Mouse (Mus musculus) neural tube, embryonic 14.5 days (tissue): Measurements from ENCODE around the gene Hltf. TPM values are rescaled to one million over a fixed set of nuclear protein-coding genes. Genes with fewer than 3 reads are reported as not detected.
"Not testable (repeated sequence)": the region's sequence is repeated elsewhere in the genome, so short reads cannot be mapped to it uniquely, and the experiment has no call there.

Experiments
- ATAC-seq: fragments of 200-750 bp; cut with Nextera tagmentation; 2 replicates; pipeline ENCODE4 v1.8.0; 2017; ENCODE audit warnings: low read depth, mild to moderate bottlenecking, moderate TSS enrichment, moderate library complexity
- H3K27ac ChIP-seq: fragments of 300-500 bp; sonication (generic); 2 replicates; pipeline ENCODE4 v1.5.1; 2014; ENCODE audit warnings: low read depth, mild to moderate bottlenecking, control low read depth, low read length, moderate library complexity, mixed read lengths
- H3K27me3 ChIP-seq: fragments of 300-500 bp; sonication (generic); 2 replicates; pipeline ENCODE4 v1.6.1; 2014; ENCODE audit warnings: low read length; ENCODE audit not compliant: control insufficient read depth, insufficient read depth
- H3K36me3 ChIP-seq: fragments of 300-500 bp; sonication (generic); 2 replicates; pipeline ENCODE4 v1.6.1; 2014; ENCODE audit warnings: low read length, mixed read lengths; ENCODE audit not compliant: control insufficient read depth, insufficient read depth
- H3K4me1 ChIP-seq: fragments of 300-500 bp; sonication (generic); 2 replicates; pipeline ENCODE4 v1.6.1; 2014; ENCODE audit warnings: low read length; ENCODE audit not compliant: control insufficient read depth, insufficient read depth
- H3K4me2 ChIP-seq: fragments of 300-500 bp; sonication (generic); 2 replicates; pipeline ENCODE4 v1.6.1; 2014; ENCODE audit warnings: mild to moderate bottlenecking, low read depth, low read length, control low read depth
- H3K4me3 ChIP-seq: fragments of 300-500 bp; sonication (generic); 2 replicates; pipeline ENCODE4 v1.5.1; 2014; ENCODE audit warnings: low read depth, low read length, control low read depth, mixed read lengths
- H3K9ac ChIP-seq: fragments of 300-500 bp; sonication (generic); replicated peaks from 2 replicates; pipeline ENCODE4 v1.6.1; 2014; ENCODE audit warnings: low read depth, mild to moderate bottlenecking, control low read depth, low read length, mixed read lengths
- H3K9me3 ChIP-seq: fragments of 300-500 bp; sonication (generic); 2 replicates; pipeline ENCODE4 v1.6.1; 2016; ENCODE audit warnings: low read length; ENCODE audit not compliant: control insufficient read depth
- WGBS: fragments of 180-500 bp; shearing (Covaris S2); extraction: QIAGEN DNeasy Blood & Tissue Kit; methylation state at CpG from one replicate; pipeline ENCODE4 v1.1.7; 2014; 5-methylcytosine and 5-hydroxymethylcytosine counted together
- polyA plus RNA-seq: library from polyadenylated mRNA; unstranded; fragments of >200 nt; fragmentation: Nextera tagmentation; extraction: Ambion mirVana; gene quantifications from 2 replicates; pipeline ENCODE4 v1.2.1, GENCODE M21; 2014

Gene Hltf
- polyA plus RNA-seq, 1 experiment from 2014 or later, result 21.4 TPM

GRCm38 (mm10) chr3:20121582-20121981, 64.0 kb downstream of the Hltf start:
- H3K4me1 ChIP-seq, H3K27ac ChIP-seq, H3K36me3 ChIP-seq, H3K9ac ChIP-seq, ATAC-seq, H3K9me3 ChIP-seq, H3K27me3 ChIP-seq, H3K4me2 ChIP-seq, H3K4me3 ChIP-seq: not testable (repeated sequence)
- WGBS, result 93% methylated on average over 5 of the region's 5 CpGs

- no peak overlapping the region for H3K9ac ChIP-seq
- no peaks in the 10 kb centered on the region for H3K9me3 ChIP-seq
- no peaks in the 10 kb centered on the region for H3K4me1 ChIP-seq
- no peak overlapping the region for H3K27ac ChIP-seq
- no peak overlapping the region for H3K4me3 ChIP-seq
- no peaks in the 10 kb centered on the region; the same call in 1 of the 2 replicates for H3K36me3 ChIP-seq
- WGBS, result 94% methylated on average over 5 of the region's 5 CpGs
- H3K27me3 ChIP-seq, result no peaks in the 10 kb centered on the region
- no peak for ATAC-seq
- H3K4me2 ChIP-seq, result no peak overlapping the region
Observed at GRCm38 (mm10) chr3:20125604-20126003, 68.0 kb downstream of the Hltf start.

GRCm38 (mm10) chr3:20127047-20127595, 69.5 kb downstream of the Hltf start:
- no peaks in the 10 kb centered on the region for H3K9me3 ChIP-seq
- H3K9ac ChIP-seq, result no peak overlapping the region
- no peaks in the 10 kb centered on the region; the same call in 1 of the 2 replicates for H3K36me3 ChIP-seq
- ATAC-seq, result no peak
- H3K27ac ChIP-seq, result no peak overlapping the region
- no peaks in the 10 kb centered on the region for H3K4me1 ChIP-seq
- WGBS, result 75% methylated on average over 2 of the region's 2 CpGs
- no peak overlapping the region for H3K4me2 ChIP-seq
- H3K4me3 ChIP-seq, result no peak overlapping the region
- H3K27me3 ChIP-seq, result no peaks in the 10 kb centered on the region

GRCm38 (mm10) chr3:20129491-20129890, 71.9 kb downstream of the Hltf start:
- no peak overlapping the region for H3K4me2 ChIP-seq
- H3K9me3 ChIP-seq, result no peaks in the 10 kb centered on the region
- no peaks in the 10 kb centered on the region for H3K36me3 ChIP-seq
- H3K27me3 ChIP-seq, result no peaks in the 10 kb centered on the region
- H3K9ac ChIP-seq, result no peak overlapping the region
- no peaks in the 10 kb centered on the region for H3K4me1 ChIP-seq
- H3K4me3 ChIP-seq, result no peak overlapping the region
- 88% methylated on average over 5 of the region's 5 CpGs for WGBS
- no peak overlapping the region for H3K27ac ChIP-seq
- ATAC-seq, result no peak

GRCm38 (mm10) chr3:20130456-20131349, 73.1 kb downstream of the Hltf start:
- Histone ChIP-seq H3K36me3 (no peaks in the 10 kb centered on the region), H3K4me1 (no peaks in the 10 kb centered on the region), H3K27ac (no peak overlapping the region), H3K9ac (no peak overlapping the region), H3K9me3 (no peaks in the 10 kb centered on the region), H3K27me3 (no peaks in the 10 kb centered on the region), H3K4me3 (no peak overlapping the region), H3K4me2 (no peak overlapping the region)
- peak; percentile 14; the same call in 1 of the 2 replicates for ATAC-seq
- WGBS, result 94% methylated on average over 8 of the region's 8 CpGs

- Histone ChIP-seq H3K27me3 (no peaks in the 10 kb centered on the region), H3K4me3 (no peak overlapping the region), H3K27ac (no peak overlapping the region), H3K9me3 (no peaks in the 10 kb centered on the region), H3K9ac (no peak overlapping the region), H3K4me2 (no peak overlapping the region), H3K36me3 (no peaks in the 10 kb centered on the region), H3K4me1 (no peaks in the 10 kb centered on the region)
- ATAC-seq, result no peak
- 92% methylated on average over 2 of the region's 2 CpGs for WGBS
Observed at GRCm38 (mm10) chr3:20131350-20131720, 73.7 kb downstream of the Hltf start.

GRCm38 (mm10) chr3:20132731-20133130, 75.1 kb downstream of the Hltf start:
- H3K4me1 ChIP-seq, result no peaks in the 10 kb centered on the region
- no peaks in the 10 kb centered on the region for H3K36me3 ChIP-seq
- H3K27ac ChIP-seq, result no peak overlapping the region
- H3K4me3 ChIP-seq, result no peak overlapping the region
- no peaks in the 10 kb centered on the region for H3K9me3 ChIP-seq
- no peak for ATAC-seq
- 89% methylated on average over 1 of the region's 1 CpGs for WGBS
- no peak overlapping the region for H3K9ac ChIP-seq
- H3K27me3 ChIP-seq, result no peaks in the 10 kb centered on the region
- H3K4me2 ChIP-seq, result no peak overlapping the region

GRCm38 (mm10) chr3:20133745-20134144, 76.1 kb downstream of the Hltf start:
- no peaks in the 10 kb centered on the region for H3K27me3 ChIP-seq
- H3K9me3 ChIP-seq, result no peaks in the 10 kb centered on the region
- no peak overlapping the region for H3K4me2 ChIP-seq
- no peaks in the 10 kb centered on the region for H3K36me3 ChIP-seq
- H3K4me3 ChIP-seq, result no peak overlapping the region
- ATAC-seq, result no peak
- no peaks in the 10 kb centered on the region for H3K4me1 ChIP-seq
- WGBS, result 86% methylated on average over 1 of the region's 1 CpGs
- no peak overlapping the region for H3K9ac ChIP-seq
- H3K27ac ChIP-seq, result no peak overlapping the region

- Histone ChIP-seq H3K4me3 (no peak overlapping the region), H3K36me3 (no peaks in the 10 kb centered on the region), H3K9me3 (no peaks in the 10 kb centered on the region), H3K27me3 (no peaks in the 10 kb centered on the region), H3K27ac (no peak overlapping the region), H3K9ac (no peak overlapping the region), H3K4me2 (no peak overlapping the region), H3K4me1 (no peaks in the 10 kb centered on the region)
- WGBS, result 76% methylated on average over 3 of the region's 3 CpGs
- ATAC-seq, result no peak; the same call in 1 of the 2 replicates
Observed at GRCm38 (mm10) chr3:20134545-20134944, 76.9 kb downstream of the Hltf start.
